Mouse (Mus musculus) embryonic facial prominence, embryonic 11.5 days (tissue): ENCODE data around the gene Olfr531. TPM values are rescaled to one million over a fixed set of nuclear protein-coding genes. Genes with fewer than 3 reads are reported as not detected.

ENCODE experiments used
- ATAC-seq: fragments of 200-750 bp; cut with Nextera tagmentation; replicated peaks from 2 replicates; pipeline ENCODE4 v1.8.0; 2017; ENCODE audit warnings: low read depth; ENCODE audit not compliant: insufficient number of reproducible peaks, low FRiP score, low TSS enrichment
- DNase-seq: peaks from one replicate; pipeline ENCODE4 v3.0.0-alpha.2; 2015; ENCODE audit warnings: low spot score
- H3K27ac ChIP-seq: fragments of 300-500 bp; sonication (generic); replicated peaks from 2 replicates; pipeline ENCODE4 v1.5.1; 2014; ENCODE audit warnings: mild to moderate bottlenecking, low read depth, low read length, control low read depth
- H3K27me3 ChIP-seq: fragments of 300-500 bp; sonication (generic); 2 replicates; pipeline ENCODE4 v1.6.1; 2014; ENCODE audit warnings: mild to moderate bottlenecking, low read length, moderate library complexity, mixed read lengths; ENCODE audit not compliant: control insufficient read depth, insufficient read depth
- H3K36me3 ChIP-seq: fragments of 300-500 bp; sonication (generic); replicated peaks from 2 replicates; pipeline ENCODE4 v1.6.1; 2014; ENCODE audit warnings: low read depth, mild to moderate bottlenecking, low read length, moderate library complexity, mixed read lengths; ENCODE audit not compliant: control insufficient read depth, insufficient read depth
- H3K4me1 ChIP-seq: fragments of 300-500 bp; sonication (generic); 2 replicates; pipeline ENCODE4 v1.6.1; 2014; ENCODE audit warnings: low read length, mixed read lengths; ENCODE audit not compliant: control insufficient read depth, insufficient read depth
- H3K4me2 ChIP-seq: fragments of 300-500 bp; sonication (generic); 2 replicates; pipeline ENCODE4 v1.6.1; 2014; ENCODE audit warnings: low read depth, mild to moderate bottlenecking, control low read depth, low read length, moderate library complexity
- H3K4me3 ChIP-seq: fragments of 300-500 bp; sonication (generic); 2 replicates; pipeline ENCODE4 v1.5.1; 2014; ENCODE audit warnings: low read depth, low read length, control low read depth
- H3K9ac ChIP-seq: fragments of 300-500 bp; sonication (generic); replicated peaks from 2 replicates; pipeline ENCODE4 v1.6.1; 2014; ENCODE audit warnings: mild to moderate bottlenecking, control low read depth, low read length
- H3K9me3 ChIP-seq: fragments of 300-500 bp; sonication (generic); replicated peaks from 2 replicates; pipeline ENCODE4 v1.6.1; 2016; ENCODE audit warnings: mild to moderate bottlenecking, low read length, inconsistent platforms, mixed read lengths; ENCODE audit not compliant: control insufficient read depth
- WGBS: fragments of 180-500 bp; shearing (Covaris S2); extraction: QIAGEN DNeasy Blood & Tissue Kit; methylation state at CpG from one replicate; pipeline ENCODE4 v1.1.7; 2014; 5-methylcytosine and 5-hydroxymethylcytosine counted together
- polyA plus RNA-seq: library from polyadenylated mRNA; unstranded; fragments of >200 nt; fragmentation: Nextera tagmentation; extraction: Ambion mirVana; gene quantifications from 2 replicates; pipeline ENCODE4 v1.2.1, GENCODE M21; 2014

Olfr531 gene
- polyA plus RNA-seq = not detected in 2 replicates

DNA sequence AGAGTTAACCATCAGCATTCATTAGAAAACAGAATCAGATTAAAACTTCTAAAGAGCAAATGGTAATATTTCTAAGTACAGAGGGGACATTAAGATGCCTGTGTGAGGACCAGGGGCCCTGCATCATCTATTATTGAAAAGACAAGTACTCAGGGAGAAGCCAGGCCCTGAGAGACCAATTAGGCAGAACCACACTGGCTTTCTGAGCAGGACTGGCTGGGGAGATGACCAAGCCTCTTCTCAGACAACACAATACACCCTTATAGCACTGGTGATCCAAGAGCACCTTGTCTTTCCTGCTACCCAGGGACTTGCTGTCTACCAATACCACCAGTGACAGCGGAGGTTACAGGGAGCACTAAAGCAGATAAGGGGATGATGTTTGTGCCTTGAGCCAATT is at the start of gene Olfr531:
Gene Olfr531, minus strand, starts transcription at position 101 of the 400 bp plus-strand sequence.
- Histone ChIP-seq H3K9ac (no peak within 1 kb of the TSS), H3K9me3 (no peaks in the 10 kb centered on the region), H3K36me3 (no peaks in the 10 kb centered on the region), H3K27ac (no peak within 1 kb of the TSS), H3K4me1 (no peaks in the 10 kb centered on the region), H3K4me3 (no peak within 1 kb of the TSS), H3K4me2 (no peak within 1 kb of the TSS), H3K27me3 (no peaks in the 10 kb centered on the region)
- no peak for ATAC-seq
- DNase-seq = no peak
- 83% methylated on average over 1 of the region's 1 CpGs for WGBS

DNA sequence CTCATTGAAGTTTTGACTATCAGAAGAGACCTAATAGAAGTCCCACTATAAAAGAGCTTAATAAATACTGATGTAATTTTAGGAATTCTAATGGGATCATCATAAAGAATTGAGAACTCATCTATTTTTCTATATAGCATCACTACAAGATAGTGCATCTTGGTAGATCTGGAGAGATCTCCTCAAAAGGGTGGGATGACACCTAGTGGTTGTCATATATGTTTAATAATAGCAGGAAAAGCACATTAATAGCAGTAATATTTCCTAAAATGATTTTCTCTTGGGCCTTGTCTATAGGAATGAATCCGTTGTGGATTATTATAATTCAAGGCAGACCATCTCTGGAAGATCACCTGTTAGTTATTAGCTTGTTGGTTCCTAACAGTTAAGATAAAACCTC is 40.4 kb upstream of the Olfr531 start:
- ATAC-seq (no peak), DNase-seq (no peak)
- Histone ChIP-seq H3K4me2 (no peak overlapping the region), H3K9me3 (no peaks in the 10 kb centered on the region), H3K4me3 (no peak overlapping the region), H3K27me3 (no peaks in the 10 kb centered on the region), H3K4me1 (no peaks in the 10 kb centered on the region), H3K9ac (no peak overlapping the region), H3K27ac (no peak overlapping the region), H3K36me3 (no peaks in the 10 kb centered on the region)
- WGBS = 70% methylated on average over 1 of the region's 1 CpGs

DNA sequence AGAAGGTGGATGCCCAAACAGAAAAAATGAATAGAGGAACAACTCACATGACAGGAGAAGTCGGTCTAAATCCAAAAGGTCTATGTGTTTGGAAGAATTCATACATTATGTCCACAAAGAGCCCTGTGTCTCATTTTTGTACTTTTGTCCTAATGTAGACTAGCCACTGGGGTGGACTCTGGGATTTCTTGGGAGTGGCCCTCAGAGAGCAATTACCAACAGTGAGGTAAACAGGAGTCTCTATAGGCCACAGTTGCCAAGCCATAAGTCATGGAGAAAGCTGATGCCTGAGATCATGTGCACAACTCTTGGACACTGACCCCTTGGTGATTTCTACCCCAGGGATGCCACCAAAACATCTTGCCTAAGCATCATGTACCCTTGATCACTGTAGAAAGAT is 18.8 kb upstream of the Olfr531 start, which contains the start of gene Olfr532:
Gene Olfr532, minus strand, starts transcription at position 101 of the 400 bp plus-strand sequence.
- no peaks in the 10 kb centered on the region for H3K36me3 ChIP-seq
- H3K27ac ChIP-seq = no peak within 1 kb of the TSS
- DNase-seq (no peak), ATAC-seq (no peak)
- H3K4me3 ChIP-seq = no peak within 1 kb of the TSS
- no peak within 1 kb of the TSS for H3K4me2 ChIP-seq
- no peaks in the 10 kb centered on the region for H3K27me3 ChIP-seq
- no peaks in the 10 kb centered on the region for H3K4me1 ChIP-seq
- 83% methylated on average over 1 of the region's 1 CpGs for WGBS
- no peaks in the 10 kb centered on the region for H3K9me3 ChIP-seq
- no peak within 1 kb of the TSS for H3K9ac ChIP-seq

DNA sequence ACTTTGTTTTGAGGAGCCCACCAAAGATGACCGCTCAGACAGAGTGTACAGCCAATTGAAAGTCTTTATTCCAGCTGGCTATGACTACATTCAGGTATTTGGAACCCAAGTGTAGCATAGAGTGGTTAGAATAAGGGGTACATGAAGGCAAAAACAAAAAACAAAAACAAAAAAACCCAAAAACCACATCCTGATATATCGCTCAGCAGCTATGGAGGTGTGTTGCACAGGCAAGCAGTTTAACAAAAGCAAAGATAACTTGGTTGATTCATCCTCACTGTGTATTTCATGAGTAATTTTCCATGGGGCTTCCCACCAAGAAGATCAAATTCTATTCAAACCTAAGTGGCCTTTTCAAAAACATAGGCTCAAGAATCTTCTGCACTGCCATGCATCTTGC is 25.8 kb downstream of the Olfr531 start:
- H3K27me3 ChIP-seq = no peaks in the 10 kb centered on the region
- DNase-seq (no peak), ATAC-seq (no peak)
- no peak overlapping the region for H3K27ac ChIP-seq
- H3K9ac ChIP-seq = no peak overlapping the region
- no peaks in the 10 kb centered on the region for H3K36me3 ChIP-seq
- WGBS = 95% methylated on average over 2 of the region's 2 CpGs
- H3K4me2 ChIP-seq = no peak overlapping the region
- H3K9me3 ChIP-seq = no peaks in the 10 kb centered on the region
- no peak overlapping the region for H3K4me3 ChIP-seq
- no peaks in the 10 kb centered on the region for H3K4me1 ChIP-seq

DNA sequence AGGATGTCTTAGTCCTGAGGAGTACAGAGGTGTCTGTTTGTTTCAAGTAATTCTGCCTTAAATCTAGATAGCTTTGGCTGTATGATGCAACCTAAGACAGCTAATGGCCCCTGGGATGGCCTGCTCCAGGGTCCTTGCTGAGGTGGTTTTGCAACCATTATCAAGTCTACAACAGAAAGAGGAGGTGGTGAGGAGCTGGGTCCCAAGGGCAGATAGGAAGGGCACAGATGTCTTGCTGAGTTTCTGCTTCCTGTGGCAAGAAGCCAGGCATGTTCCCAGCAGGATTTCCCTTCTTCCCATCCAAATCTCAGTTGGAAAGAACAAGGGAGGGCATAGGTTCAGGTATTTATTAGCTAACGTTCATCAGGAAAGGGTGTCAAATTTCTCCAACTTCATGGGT is 26.5 kb downstream of the Olfr531 start, which contains the start of gene Olfr530:
Gene Olfr530, minus strand, starts transcription at position 101 of the 400 bp plus-strand sequence.
- ATAC-seq = no peak

DNA sequence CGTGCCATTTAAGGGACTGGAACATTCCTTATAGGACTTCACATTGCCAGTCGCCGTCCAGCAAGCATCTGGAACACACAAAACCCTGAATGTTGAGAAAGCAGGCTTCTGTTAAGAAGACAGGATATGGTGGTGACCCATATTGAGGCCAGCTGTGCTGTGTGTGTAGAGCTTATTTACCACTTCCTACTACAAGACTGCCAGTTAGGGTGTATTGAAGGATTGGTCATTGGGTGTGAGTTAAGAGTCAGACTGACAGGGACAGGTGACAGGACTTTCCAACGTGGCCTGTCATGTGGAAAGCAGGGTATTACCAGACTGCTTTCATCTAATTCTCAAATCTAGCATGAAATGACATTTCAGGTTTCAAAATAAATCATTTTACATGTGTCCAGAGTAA is 28.4 kb downstream of the Olfr531 start:
- DNase-seq (no peak), ATAC-seq (no peak)
- no peaks in the 10 kb centered on the region for H3K4me1 ChIP-seq
- H3K4me3 ChIP-seq = no peak overlapping the region
- 74% methylated on average over 4 of the region's 4 CpGs for WGBS
- no peak overlapping the region for H3K27ac ChIP-seq
- no peak overlapping the region for H3K4me2 ChIP-seq
- no peak overlapping the region for H3K9ac ChIP-seq
- no peaks in the 10 kb centered on the region for H3K36me3 ChIP-seq
- H3K27me3 ChIP-seq = no peaks in the 10 kb centered on the region
- H3K9me3 ChIP-seq = no peaks in the 10 kb centered on the region

More for the DNA sequence above, 26.5 kb downstream of the Olfr531 start, which contains the start of gene Olfr530:
- WGBS = 37% methylated on average over 1 of the region's 1 CpGs
- Histone ChIP-seq H3K27me3 (no peaks in the 10 kb centered on the region), H3K4me2 (no peak within 1 kb of the TSS), H3K9me3 (no peaks in the 10 kb centered on the region), H3K4me1 (no peaks in the 10 kb centered on the region), H3K27ac (no peak within 1 kb of the TSS), H3K9ac (no peak within 1 kb of the TSS), H3K36me3 (no peaks in the 10 kb centered on the region), H3K4me3 (no peak within 1 kb of the TSS)
- no peak for DNase-seq

DNA sequence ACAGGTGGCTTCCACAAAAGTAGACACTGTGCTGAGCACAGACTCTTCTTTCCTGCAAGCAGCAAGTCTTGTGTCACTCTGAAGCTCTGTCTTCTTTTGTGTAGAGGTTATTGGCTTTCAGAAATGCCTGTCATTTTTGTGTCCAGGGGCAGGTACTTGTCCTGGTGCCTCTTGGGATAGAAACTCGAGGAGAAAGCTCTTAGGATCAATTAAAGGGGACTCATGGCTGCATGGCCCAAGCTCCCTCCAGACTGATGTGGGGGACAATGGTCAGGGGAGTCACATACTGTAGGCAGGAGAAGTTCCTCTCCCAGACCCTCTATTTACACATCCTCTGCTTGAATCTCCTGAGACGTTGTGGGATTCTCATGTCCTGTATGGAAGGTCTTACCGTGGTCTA is 41.1 kb downstream of the Olfr531 start, which contains the start of gene Olfr60:
Gene Olfr60, minus strand, starts transcription at position 101 of the 400 bp plus-strand sequence.
- no peak for DNase-seq
- WGBS = 65% methylated on average over 3 of the region's 3 CpGs
- Histone ChIP-seq H3K36me3 (no peaks in the 10 kb centered on the region), H3K27ac (no peak within 1 kb of the TSS), H3K4me1 (no peaks in the 10 kb centered on the region), H3K9ac (no peak within 1 kb of the TSS), H3K27me3 (no peaks in the 10 kb centered on the region), H3K9me3 (no peaks in the 10 kb centered on the region), H3K4me2 (no peak within 1 kb of the TSS), H3K4me3 (no peak within 1 kb of the TSS)
- ATAC-seq = no peak
